In genomic region chr11:76309868-76310267, GRCm38 (mm10) we compare ENCODE assay signal across 8 mouse cellular contexts.
DNase-seq lines count a peak whose midpoint lies in the region; ATAC-seq lines count a peak whose summit lies in the region.

No protein-coding gene starts in this region.

- peaks cover 46% of the 10 kb centered on the region for H3K4me1 ChIP-seq in heart, embryonic 15.5 days (replicated peaks)
- H3K4me1 ChIP-seq in limb, embryonic 10.5 days = peaks cover 100% of the 10 kb centered on the region

- H3K4me3 ChIP-seq in heart, embryonic 15.5 days = no peak overlapping the region
- 0 out of 2 replicates have a peak overlapping the region, but pooled peaks have one; percentile 21 for H3K4me3 ChIP-seq in limb, embryonic 10.5 days

- 0 out of 2 replicates have a peak, but pooled peaks have one; percentile 20 for ATAC-seq in heart, embryonic 15.5 days (replicated peaks; ENCODE audit: insufficient number of reproducible peaks, insufficient read depth, low FRiP score, low read depth)
- no peak for ATAC-seq in inflammation-experienced regulatory T-cells, adult 6 months

- intact Hi-C loops in heart, postnatal 36 days (cut with DNase I) = no loop called here
- intact Hi-C loops in left cerebral cortex, postnatal 36 days (cut with DNase I) = no loop called here

- no peak for DNase-seq in heart, postnatal 36 days
- DNase-seq in 416B (ENCODE audit: low read depth) (peak; percentile 65), adipocyte (ENCODE audit: low spot score) (peak; percentile 47)
- peak; percentile 68 for DNase-seq in limb, embryonic 10.5 days (ENCODE audit: low spot score)
- no peak for DNase-seq in left cerebral cortex, postnatal 36 days (ENCODE audit: low spot score in 2 of 2)
- DNase-seq in ovary, postnatal 14 days (ENCODE audit: low spot score) = no peak

- no peak overlapping the region for H3K9ac ChIP-seq in heart, embryonic 15.5 days

- H3K36me3 ChIP-seq in heart, embryonic 15.5 days = no peaks in the 10 kb centered on the region
- H3K36me3 ChIP-seq in limb, embryonic 10.5 days = 0 out of 2 replicates have a peak, but pooled peaks cover 3% of the 10 kb centered on the region

- no peak overlapping the region for H3K4me2 ChIP-seq in heart, embryonic 15.5 days

- H3K27ac ChIP-seq in heart, embryonic 15.5 days = peak overlapping the region; percentile 35
- peak overlapping the region; percentile 86 for H3K27ac ChIP-seq in limb, embryonic 10.5 days

- H3K27me3 ChIP-seq in heart, embryonic 15.5 days = no peaks in the 10 kb centered on the region
- H3K27me3 ChIP-seq in limb, embryonic 10.5 days (ENCODE audit: low read depth, poor library complexity, severe bottlenecking) = no peaks in the 10 kb centered on the region

- H3K9me3 ChIP-seq in heart, embryonic 15.5 days (replicated peaks) = no peaks in the 10 kb centered on the region
- H3K9me3 ChIP-seq in limb, embryonic 10.5 days (replicated peaks) = no peaks in the 10 kb centered on the region

- WGBS in heart, embryonic 15.5 days = 57% methylated on average over 5 of the region's 5 CpGs
- WGBS in limb, embryonic 10.5 days = 8% methylated on average over 5 of the region's 5 CpGs

Comparison
In these comparisons a context has a peak if more than half of its experiments do, and no peak if none do; other contexts are left out.
1. DNase-seq: peak in 416B (single experiment), adipocyte (single experiment) and limb, embryonic 10.5 days (single experiment); none in heart, postnatal 36 days (0 of 2), left cerebral cortex, postnatal 36 days (0 of 2) and ovary, postnatal 14 days (single experiment).